ENCODE assay signal across 8 mouse cellular contexts in genomic region chr2:79453901-79454781, GRCm38 (mm10). TPM values are rescaled to one million over a fixed set of nuclear protein-coding genes. Genes with fewer than 3 reads are reported as not detected.
DNase-seq lines count a peak whose midpoint lies in the region; ATAC-seq lines count a peak whose summit lies in the region.

No protein-coding gene starts in this region.

- no peak overlapping the region for H3K27ac ChIP-seq in heart, embryonic 11.5 days (ENCODE audit: low read depth, low read length)
- no peak overlapping the region for H3K27ac ChIP-seq in kidney, embryonic 14.5 days (ENCODE audit: low read depth, low read length)
- no peak overlapping the region for H3K27ac ChIP-seq in liver, embryonic 13.5 days

- H3K9ac ChIP-seq in heart, embryonic 11.5 days (ENCODE audit: low read depth, low read length), result no peak overlapping the region
- H3K9ac ChIP-seq in kidney, embryonic 14.5 days (ENCODE audit: low read depth, low read length), result no peak overlapping the region
- H3K9ac ChIP-seq in liver, embryonic 13.5 days, result no peak overlapping the region

- peak overlapping the region; percentile 44 for H3K4me3 ChIP-seq in heart, embryonic 11.5 days (ENCODE audit: low read depth, low read length)
- H3K4me3 ChIP-seq in kidney, embryonic 14.5 days (ENCODE audit: low read length), result peak overlapping the region; percentile 35
- H3K4me3 ChIP-seq in liver, embryonic 13.5 days (replicated peaks), result peak overlapping the region; percentile 45

- peak; percentile 26 for DNase-seq in layer of hippocampus, adult 9-11 months
- no peak for DNase-seq in layer of hippocampus, adult 11-12 months (ENCODE audit: low spot score)
- DNase-seq in embryo, embryonic 11.5 days (ENCODE audit: low read depth, low spot score), result peak; percentile 71
- DNase-seq in liver, embryonic 13.5 days, result peak; percentile 34
- peak; percentile 94 for DNase-seq in testis, postnatal 10 days (ENCODE audit: low spot score)

- peak; percentile 71; the same call in 1 of the 2 replicates for ATAC-seq in heart, embryonic 11.5 days (replicated peaks; ENCODE audit: insufficient number of reproducible peaks, low FRiP score, low TSS enrichment)
- ATAC-seq in kidney, embryonic 14.5 days (ENCODE audit: low FRiP score, low TSS enrichment), result peak; percentile 96
- ATAC-seq in liver, embryonic 13.5 days (ENCODE audit: low read depth), result peak; percentile 62; the same call in 1 of the 2 replicates
- ATAC-seq in monocyte, adult 5-6 weeks (replicated peaks; ENCODE audit: insufficient number of reproducible peaks, low FRiP score, low TSS enrichment, poor library complexity, severe bottlenecking), result peak; percentile 22; the same call in 1 of the 2 replicates

- WGBS in heart, embryonic 11.5 days (ENCODE audit: insufficient replicate concordance), result 4% methylated on average over 55 of the region's 55 CpGs
- 2% methylated on average over 55 of the region's 55 CpGs for WGBS in kidney, embryonic 14.5 days
- 6% methylated on average over 55 of the region's 55 CpGs for WGBS in liver, embryonic 13.5 days (ENCODE audit: insufficient replicate concordance)

- peak overlapping the region; percentile 90 for H3K4me2 ChIP-seq in heart, embryonic 11.5 days
- H3K4me2 ChIP-seq in kidney, embryonic 14.5 days (replicated peaks; ENCODE audit: low read depth, low read length), result peak overlapping the region; percentile 65
- H3K4me2 ChIP-seq in liver, embryonic 13.5 days, result peak overlapping the region; percentile 64

- H3K27me3 ChIP-seq in heart, embryonic 11.5 days (ENCODE audit: control insufficient read depth, insufficient read depth, low read length), result peaks cover 55% of the 10 kb centered on the region
- peaks cover 71% of the 10 kb centered on the region for H3K27me3 ChIP-seq in kidney, embryonic 14.5 days (ENCODE audit: control insufficient read depth, insufficient read depth, low read length)
- peaks cover 56% of the 10 kb centered on the region for H3K27me3 ChIP-seq in liver, embryonic 13.5 days

- H3K36me3 ChIP-seq in heart, embryonic 11.5 days (ENCODE audit: control insufficient read depth, insufficient read depth, low read length), result no peaks in the 10 kb centered on the region
- no peaks in the 10 kb centered on the region for H3K36me3 ChIP-seq in kidney, embryonic 14.5 days (ENCODE audit: control insufficient read depth, insufficient read depth, low read length)
- no peaks in the 10 kb centered on the region for H3K36me3 ChIP-seq in liver, embryonic 13.5 days

- no peaks in the 10 kb centered on the region; the same call in 1 of the 2 replicates for H3K4me1 ChIP-seq in heart, embryonic 11.5 days (ENCODE audit: control insufficient read depth, insufficient read depth, low read length)
- H3K4me1 ChIP-seq in kidney, embryonic 14.5 days (ENCODE audit: control insufficient read depth, insufficient read depth, low read length), result peaks cover 7% of the 10 kb centered on the region; the same call in 1 of the 2 replicates
- H3K4me1 ChIP-seq in liver, embryonic 13.5 days (replicated peaks), result no peaks in the 10 kb centered on the region

- no peaks in the 10 kb centered on the region for H3K9me3 ChIP-seq in heart, embryonic 11.5 days (replicated peaks; ENCODE audit: control insufficient read depth, low read length)
- no peaks in the 10 kb centered on the region for H3K9me3 ChIP-seq in kidney, embryonic 14.5 days (ENCODE audit: control insufficient read depth, low read length)
- no peaks in the 10 kb centered on the region for H3K9me3 ChIP-seq in liver, embryonic 13.5 days (replicated peaks)

RNA-seq across cellular contexts. Expression of gene Neurod1, which starts 2.4 kb away (rescaled TPM):
- polyA plus RNA-seq in heart, embryonic 11.5 days (2014; fragmentation: Nextera tagmentation; extraction: Ambion mirVana), result 0.18 TPM in 1 of 2 replicates, not detected in the other
- not detected in 2 replicates for polyA plus RNA-seq in kidney, embryonic 14.5 days (2014; fragmentation: Nextera tagmentation; extraction: Ambion mirVana)
- polyA plus RNA-seq in liver, embryonic 13.5 days (2015; fragmentation: Nextera tagmentation; extraction: Ambion mirVana), result not detected in 2 replicates
- not detected in 3 replicates for total RNA-seq in monocyte, adult 5-6 weeks (2017)

RNA-seq across cellular contexts. Expression of gene Cerkl, which starts 2.4 kb away (rescaled TPM):
- 0.14 and 1.2 TPM in 2 replicates for polyA plus RNA-seq in heart, embryonic 11.5 days (2014; fragmentation: Nextera tagmentation; extraction: Ambion mirVana)
- polyA plus RNA-seq in kidney, embryonic 14.5 days (2014; fragmentation: Nextera tagmentation; extraction: Ambion mirVana), result 1.4 and 2.7 TPM in 2 replicates
- polyA plus RNA-seq in liver, embryonic 13.5 days (2015; fragmentation: Nextera tagmentation; extraction: Ambion mirVana), result 3.6 and 4.9 TPM in 2 replicates
- total RNA-seq in monocyte, adult 5-6 weeks (2017), result 15.2 to 38.2 TPM (median 17.0 TPM) in 3 replicates

Comparison
In these comparisons a context has a peak if more than half of its experiments do, and no peak if none do; other contexts are left out.
1. ATAC-seq: peak in every context shown above with its lines; median percentile 96 in kidney, embryonic 14.5 days; 71 in heart, embryonic 11.5 days; 62 in liver, embryonic 13.5 days; 22 in monocyte, adult 5-6 weeks.